Mouse (Mus musculus) kidney, embryonic 14.5 days (tissue): Measurements from ENCODE around the gene Ms4a18. TPM values are rescaled to one million over a fixed set of nuclear protein-coding genes. Genes with fewer than 3 reads are reported as not detected.

Experiments
- ATAC-seq: fragments of 200-750 bp; cut with Nextera tagmentation; 2 replicates; pipeline ENCODE4 v1.8.0; 2017; ENCODE audit warnings: moderate number of reproducible peaks, mild to moderate bottlenecking, moderate TSS enrichment, moderate library complexity; ENCODE audit not compliant: low FRiP score, low TSS enrichment
- H3K27ac ChIP-seq: fragments of 300-500 bp; sonication (generic); 2 replicates; pipeline ENCODE4 v1.5.1; 2014; ENCODE audit warnings: low read depth, mild to moderate bottlenecking, low read length, moderate library complexity, mixed read lengths
- H3K27me3 ChIP-seq: fragments of 300-500 bp; sonication (generic); 2 replicates; pipeline ENCODE4 v1.6.1; 2014; ENCODE audit warnings: mild to moderate bottlenecking, low read length; ENCODE audit not compliant: control insufficient read depth, insufficient read depth
- H3K36me3 ChIP-seq: fragments of 300-500 bp; sonication (generic); 2 replicates; pipeline ENCODE4 v1.6.1; 2014; ENCODE audit warnings: low read length, mixed read lengths; ENCODE audit not compliant: control insufficient read depth, insufficient read depth
- H3K4me1 ChIP-seq: fragments of 300-500 bp; sonication (generic); 2 replicates; pipeline ENCODE4 v1.6.1; 2014; ENCODE audit warnings: low read length, mixed read lengths; ENCODE audit not compliant: control insufficient read depth, insufficient read depth
- H3K4me2 ChIP-seq: fragments of 300-500 bp; sonication (generic); replicated peaks from 2 replicates; pipeline ENCODE4 v1.6.1; 2014; ENCODE audit warnings: low read depth, mild to moderate bottlenecking, low read length
- H3K4me3 ChIP-seq: fragments of 300-500 bp; sonication (generic); 2 replicates; pipeline ENCODE4 v1.5.1; 2014; ENCODE audit warnings: mild to moderate bottlenecking, low read length
- H3K9ac ChIP-seq: fragments of 300-500 bp; sonication (generic); 2 replicates; pipeline ENCODE4 v1.6.1; 2014; ENCODE audit warnings: low read depth, mild to moderate bottlenecking, low read length, moderate library complexity
- H3K9me3 ChIP-seq: fragments of 300-500 bp; sonication (generic); 2 replicates; pipeline ENCODE4 v1.6.1; 2016; ENCODE audit warnings: low read length; ENCODE audit not compliant: control insufficient read depth
- WGBS: fragments of 180-500 bp; shearing (Covaris S2); extraction: QIAGEN DNeasy Blood & Tissue Kit; methylation state at CpG from one replicate; pipeline ENCODE4 v1.1.7; 2014; 5-methylcytosine and 5-hydroxymethylcytosine counted together
- polyA plus RNA-seq: library from polyadenylated mRNA; unstranded; fragments of >200 nt; fragmentation: Nextera tagmentation; extraction: Ambion mirVana; gene quantifications from 2 replicates; pipeline ENCODE4 v1.2.1, GENCODE M21; 2014

Gene Ms4a18
- polyA plus RNA-seq, 1 experiment from 2014 or later, result not detected

DNA sequence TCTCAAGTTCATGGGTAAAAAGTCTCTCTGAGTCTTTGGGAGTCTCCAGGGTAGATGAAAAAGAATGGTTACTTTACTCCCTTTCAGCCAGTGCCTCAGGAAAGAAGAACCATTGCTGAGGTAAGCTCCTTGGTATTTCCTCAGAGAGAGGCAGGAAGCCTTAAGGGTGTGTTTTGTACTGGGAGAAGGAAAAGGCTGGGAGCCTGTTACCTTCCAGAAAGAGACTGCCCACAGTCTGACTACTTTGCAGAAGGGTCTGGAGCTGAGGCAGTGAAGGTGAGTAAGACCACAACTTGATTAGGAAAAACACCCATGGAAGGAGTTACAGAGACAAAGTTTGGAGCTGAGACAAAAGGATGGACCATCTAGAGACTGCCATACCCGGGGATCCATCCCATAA lies 30.7 kb upstream of the Ms4a18 start:
- no peak for ATAC-seq
- no peak overlapping the region for H3K4me2 ChIP-seq
- no peaks in the 10 kb centered on the region for H3K36me3 ChIP-seq
- no peak overlapping the region for H3K9ac ChIP-seq
- H3K4me3 ChIP-seq, result no peak overlapping the region
- WGBS, result 100% methylated on average over 1 of the region's 1 CpGs
- no peaks in the 10 kb centered on the region for H3K27me3 ChIP-seq
- no peaks in the 10 kb centered on the region for H3K9me3 ChIP-seq
- no peak overlapping the region for H3K27ac ChIP-seq
- H3K4me1 ChIP-seq, result no peaks in the 10 kb centered on the region

DNA sequence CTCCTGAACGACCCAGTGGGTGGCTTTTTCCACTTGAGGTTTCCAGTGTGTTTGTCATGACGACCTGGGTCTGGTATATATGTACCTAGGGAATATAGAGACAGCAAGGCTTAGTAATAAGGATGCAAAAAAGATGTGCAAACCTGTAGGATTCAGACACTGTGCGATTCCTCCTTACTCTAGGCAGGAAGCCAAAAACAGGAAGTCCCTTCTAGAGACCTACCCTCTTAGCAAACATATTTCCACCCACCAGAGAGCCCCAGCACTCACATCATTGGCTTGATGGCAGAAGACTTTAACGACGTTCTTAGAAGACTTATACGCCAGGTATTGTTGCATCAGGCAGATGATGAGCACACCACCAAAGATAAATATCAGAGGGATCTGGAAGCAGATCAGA lies 30.2 kb upstream of the Ms4a18 start:
- Histone ChIP-seq H3K4me1 (no peaks in the 10 kb centered on the region), H3K4me2 (no peak overlapping the region), H3K27me3 (no peaks in the 10 kb centered on the region), H3K36me3 (no peaks in the 10 kb centered on the region), H3K4me3 (no peak overlapping the region), H3K9ac (no peak overlapping the region), H3K9me3 (no peaks in the 10 kb centered on the region), H3K27ac (no peak overlapping the region)
- no peak for ATAC-seq
- 76% methylated on average over 6 of the region's 6 CpGs for WGBS

DNA sequence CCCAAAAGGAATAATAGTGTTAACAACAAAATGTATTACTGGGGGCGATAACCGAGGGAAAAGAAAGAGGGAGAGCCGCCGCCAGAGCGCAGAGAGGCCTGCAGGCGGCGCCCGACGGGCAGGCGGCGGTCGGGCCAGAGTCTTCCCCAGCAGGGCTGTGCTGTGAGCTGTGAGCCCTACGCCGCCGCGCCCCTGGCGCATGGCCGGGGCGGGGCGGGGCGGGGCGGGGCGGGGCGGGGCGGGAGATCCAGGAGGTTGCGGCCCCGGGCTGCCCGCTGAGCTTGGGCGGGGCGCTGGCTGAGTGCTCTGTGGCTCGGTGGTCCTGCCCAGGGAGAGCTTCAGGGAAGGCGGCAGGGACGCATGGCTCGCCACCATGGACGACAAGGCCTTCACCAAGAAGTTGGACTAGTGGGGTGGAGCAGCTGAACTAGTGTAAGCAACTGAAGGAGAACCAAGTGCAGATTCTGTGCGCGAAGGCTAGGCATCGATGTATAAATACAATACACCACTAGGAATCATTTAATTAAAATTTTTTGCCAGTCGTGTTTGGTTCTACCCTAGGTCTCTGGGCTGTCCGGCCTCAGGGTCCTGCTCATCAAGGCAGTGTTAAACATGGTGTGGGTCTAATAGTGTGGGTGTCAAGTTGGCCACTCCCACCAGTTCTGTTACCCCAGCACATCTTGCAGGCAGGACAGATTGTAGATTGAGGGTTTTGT lies 27.3 kb upstream of the Ms4a18 start:
- H3K4me2 ChIP-seq, result peak overlapping the region; percentile 58
- H3K9me3 ChIP-seq, result no peaks in the 10 kb centered on the region
- H3K36me3 ChIP-seq, result no peaks in the 10 kb centered on the region
- no peaks in the 10 kb centered on the region for H3K4me1 ChIP-seq
- peak; percentile 100 for ATAC-seq
- no peak overlapping the region for H3K27ac ChIP-seq
- H3K4me3 ChIP-seq, result peak overlapping the region; percentile 32
- no peaks in the 10 kb centered on the region for H3K27me3 ChIP-seq
- peak overlapping the region; percentile 19; the same call in 1 of the 2 replicates for H3K9ac ChIP-seq
- WGBS, result 9% methylated on average over 30 of the region's 40 CpGs

DNA sequence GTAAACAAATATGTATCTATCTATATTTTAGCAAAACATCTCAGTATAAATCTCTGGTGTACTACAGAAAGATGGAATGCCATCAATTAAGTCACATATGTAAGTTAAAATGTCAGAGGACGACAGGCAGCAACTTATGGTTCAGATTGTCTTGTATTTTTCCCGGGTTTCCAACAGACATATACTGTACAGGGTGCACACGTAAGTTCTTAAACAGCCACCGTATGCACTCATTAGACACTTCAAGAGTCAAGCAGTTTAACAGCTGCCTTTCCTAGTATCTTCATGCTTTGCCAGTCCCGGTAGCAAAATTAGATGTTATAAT lies 26.8 kb upstream of the Ms4a18 start:
- 20% methylated on average over 5 of the region's 5 CpGs for WGBS
- peak overlapping the region; percentile 19; the same call in 1 of the 2 replicates for H3K9ac ChIP-seq
- peak overlapping the region; percentile 32 for H3K4me3 ChIP-seq
- peak overlapping the region; percentile 58 for H3K4me2 ChIP-seq
- no peaks in the 10 kb centered on the region for H3K36me3 ChIP-seq
- H3K4me1 ChIP-seq, result no peaks in the 10 kb centered on the region
- H3K27ac ChIP-seq, result no peak overlapping the region
- H3K27me3 ChIP-seq, result no peaks in the 10 kb centered on the region
- no peaks in the 10 kb centered on the region for H3K9me3 ChIP-seq
- peak; percentile 73 for ATAC-seq

DNA sequence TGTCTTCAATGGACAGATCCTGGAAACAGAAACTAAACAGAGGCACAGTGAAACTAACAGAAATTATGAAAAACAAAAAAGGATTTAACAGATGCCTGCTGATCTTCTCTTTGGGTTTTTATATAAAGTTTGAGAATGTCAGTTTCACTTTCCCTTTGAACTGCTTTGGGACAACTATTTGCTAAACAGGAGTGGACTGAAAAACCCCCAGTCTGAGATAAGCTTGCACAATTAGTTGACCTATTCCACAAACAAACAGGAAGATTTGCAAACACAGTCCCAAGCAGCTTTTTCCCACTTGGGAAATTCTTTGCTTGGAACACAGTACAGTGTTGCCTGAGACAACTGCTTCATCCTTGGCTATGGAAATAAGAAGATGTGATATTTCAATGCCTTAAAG lies 19.7 kb upstream of the Ms4a18 start:
- Histone ChIP-seq H3K27me3 (no peaks in the 10 kb centered on the region), H3K4me2 (no peak overlapping the region), H3K9me3 (no peaks in the 10 kb centered on the region), H3K9ac (no peak overlapping the region), H3K4me3 (no peak overlapping the region), H3K4me1 (no peaks in the 10 kb centered on the region), H3K27ac (no peak overlapping the region), H3K36me3 (no peaks in the 10 kb centered on the region)
- no peak for ATAC-seq

DNA sequence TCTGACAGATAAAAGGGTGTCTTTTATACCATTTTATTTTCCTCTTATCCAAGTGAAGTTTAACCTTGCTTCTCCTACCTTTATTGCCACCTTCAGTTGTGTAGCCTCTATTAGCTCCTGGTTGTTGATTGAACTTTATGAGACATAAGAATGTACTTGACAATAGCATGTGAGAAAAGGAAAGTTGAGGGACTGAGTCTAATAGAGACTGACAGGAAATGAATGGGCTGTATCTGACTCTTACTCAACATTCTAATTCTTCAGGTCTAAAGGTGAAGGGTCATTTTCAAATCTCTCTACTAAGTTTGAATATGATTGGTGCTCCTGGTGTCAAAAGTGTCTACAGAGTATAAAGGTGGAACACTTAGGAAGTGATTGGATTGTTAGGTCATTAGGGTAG lies 4.6 kb upstream of the Ms4a18 start:
- H3K9me3 ChIP-seq, result no peaks in the 10 kb centered on the region
- no peak overlapping the region for H3K9ac ChIP-seq
- H3K4me1 ChIP-seq, result no peaks in the 10 kb centered on the region
- no peaks in the 10 kb centered on the region for H3K36me3 ChIP-seq
- H3K4me2 ChIP-seq, result no peak overlapping the region
- H3K4me3 ChIP-seq, result no peak overlapping the region
- H3K27ac ChIP-seq, result no peak overlapping the region
- ATAC-seq, result no peak
- H3K27me3 ChIP-seq, result no peaks in the 10 kb centered on the region

DNA sequence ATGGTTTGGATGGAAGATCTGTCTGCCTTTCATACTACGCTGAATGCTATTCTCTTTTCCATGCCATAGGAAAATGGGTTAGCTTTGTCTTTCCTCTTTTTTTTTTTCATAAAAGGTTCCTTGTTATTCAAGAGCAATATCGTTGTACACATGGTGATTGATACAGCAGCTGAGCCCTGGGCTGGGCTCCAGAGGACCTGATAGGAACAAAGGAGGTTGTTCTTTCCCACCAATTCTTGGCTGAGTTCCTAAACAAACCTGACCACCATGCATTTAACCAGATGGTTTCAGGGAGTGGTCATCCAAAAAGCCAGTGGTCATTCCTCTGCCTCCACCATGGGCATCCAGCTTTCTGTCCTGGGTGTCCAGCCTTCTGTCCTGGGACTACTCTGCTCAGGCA lies 580 bp downstream of the Ms4a18 start:
- 73% methylated on average over 2 of the region's 2 CpGs for WGBS
- H3K9me3 ChIP-seq, result no peaks in the 10 kb centered on the region
- H3K27me3 ChIP-seq, result no peaks in the 10 kb centered on the region
- H3K4me2 ChIP-seq, result no peak overlapping the region
- no peak overlapping the region for H3K9ac ChIP-seq
- no peaks in the 10 kb centered on the region for H3K36me3 ChIP-seq
- H3K4me3 ChIP-seq, result no peak overlapping the region
- no peaks in the 10 kb centered on the region for H3K4me1 ChIP-seq
- H3K27ac ChIP-seq, result no peak overlapping the region
- ATAC-seq, result no peak

DNA sequence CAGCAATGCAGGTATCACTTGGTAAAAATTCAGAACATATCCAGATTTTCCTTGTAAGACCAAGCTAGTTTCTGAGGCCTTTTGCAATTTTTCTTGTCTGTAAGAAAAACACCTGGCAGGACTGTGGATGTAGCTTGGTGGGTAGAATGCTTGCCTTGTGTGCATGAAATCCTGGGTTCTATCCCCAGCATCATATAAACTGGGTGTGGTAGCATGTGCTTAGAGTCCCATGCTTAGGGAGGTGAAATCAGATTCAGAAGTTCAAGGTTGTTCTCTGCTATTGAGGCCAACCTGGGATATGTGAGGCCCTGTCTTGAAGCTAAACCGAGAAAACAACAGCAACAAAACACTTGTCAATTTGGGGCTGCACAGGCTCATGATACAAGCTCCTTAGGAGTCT lies 1.8 kb downstream of the Ms4a18 start:
- no peak for ATAC-seq
- Histone ChIP-seq H3K9me3 (no peaks in the 10 kb centered on the region), H3K27me3 (no peaks in the 10 kb centered on the region), H3K4me3 (no peak overlapping the region), H3K4me2 (no peak overlapping the region), H3K27ac (no peak overlapping the region), H3K4me1 (no peaks in the 10 kb centered on the region), H3K36me3 (no peaks in the 10 kb centered on the region), H3K9ac (no peak overlapping the region)
- 85% methylated on average over 1 of the region's 1 CpGs for WGBS

DNA sequence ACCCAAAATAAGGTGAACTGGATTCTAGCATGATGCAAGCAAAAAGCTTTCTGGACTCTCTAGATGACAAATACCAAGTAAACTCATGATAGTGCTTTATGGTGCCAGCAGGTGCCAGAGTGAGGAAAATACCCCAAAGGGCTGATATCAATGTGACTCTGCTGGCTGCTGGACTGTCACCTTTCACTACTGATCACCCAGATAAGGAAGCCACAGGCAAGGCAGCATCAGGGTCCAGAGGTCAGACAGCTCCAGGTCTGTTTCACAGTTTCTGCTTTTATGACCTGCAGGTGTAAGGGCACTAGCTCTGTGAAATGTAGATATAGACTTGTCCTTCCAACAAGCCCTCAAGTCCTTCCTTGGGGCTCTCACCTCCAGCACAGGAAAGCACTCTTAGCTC lies 2.4 kb downstream of the Ms4a18 start:
- Histone ChIP-seq H3K9me3 (no peaks in the 10 kb centered on the region), H3K4me3 (no peak overlapping the region), H3K27ac (no peak overlapping the region), H3K4me2 (no peak overlapping the region), H3K9ac (no peak overlapping the region), H3K36me3 (no peaks in the 10 kb centered on the region), H3K27me3 (no peaks in the 10 kb centered on the region), H3K4me1 (no peaks in the 10 kb centered on the region)
- ATAC-seq, result no peak
